Mouse (Mus musculus) small intestine, adult 2 months (tissue): ENCODE measurements around the gene Arhgef15. TPM values are rescaled to one million over a fixed set of nuclear protein-coding genes. Genes with fewer than 3 reads are reported as not detected.

ENCODE experiments used
- H3K27ac ChIP-seq: fragments of 200-500 bp; 2 replicates; pipeline ENCODE4 v1.5.1; 2012; ENCODE audit warnings: low read depth, low read length, control low read depth, inconsistent platforms; ENCODE audit not compliant: insufficient read depth
- H3K27me3 ChIP-seq: fragments of 200-500 bp; 2 replicates; pipeline ENCODE4 v1.6.1; 2012; ENCODE audit warnings: mild to moderate bottlenecking, moderate library complexity, low read length, inconsistent platforms; ENCODE audit not compliant: control insufficient read depth, insufficient read depth
- H3K36me3 ChIP-seq: fragments of 200-500 bp; 2 replicates; pipeline ENCODE4 v1.6.1; 2012; ENCODE audit warnings: mild to moderate bottlenecking, low read length, control low read depth, inconsistent platforms; ENCODE audit not compliant: control insufficient read depth, insufficient read depth
- H3K4me1 ChIP-seq: fragments of 200-500 bp; 2 replicates; pipeline ENCODE4 v1.6.1; 2012; ENCODE audit warnings: low read length, inconsistent platforms, mixed read lengths; ENCODE audit not compliant: control insufficient read depth, insufficient read depth, insufficient read length
- H3K4me3 ChIP-seq: fragments of 200-500 bp; 2 replicates; pipeline ENCODE4 v1.5.1; 2012; ENCODE audit warnings: low read depth, mild to moderate bottlenecking, control low read depth, inconsistent platforms, low read length, moderate library complexity
- CTCF ChIP-seq: fragments of 200-500 bp; IDR thresholded peaks from 2 replicates; pipeline ENCODE4 v1.5.1; 2012; ENCODE audit warnings: low read depth, mild to moderate bottlenecking, control low read depth, inconsistent platforms, low read length, moderate library complexity, mixed read lengths; ENCODE audit not compliant: insufficient replicate concordance, insufficient read length; ENCODE audit errors: extremely low read depth
- POLR2A ChIP-seq: fragments of 200-500 bp; IDR thresholded peaks from 2 replicates; pipeline ENCODE4 v1.6.1; 2012; ENCODE audit warnings: low read depth, mild to moderate bottlenecking, control low read depth, inconsistent platforms, low read length, moderate library complexity
- WGBS: fragments of 180-500 bp; shearing (Covaris S2); methylation state at CpG from one replicate; pipeline ENCODE4 v1.1.7; 2018; 5-methylcytosine and 5-hydroxymethylcytosine counted together
- polyA plus RNA-seq: library from polyadenylated mRNA; depleted of rRNA; stranded (reverse); fragments of >200 nt; gene quantifications from 2 replicates; pipeline ENCODE4 v1.2.3, GENCODE M21; 2012; rRNA removed

Arhgef15 gene
- polyA plus RNA-seq, 1 experiment = 19.5 TPM

DNA sequence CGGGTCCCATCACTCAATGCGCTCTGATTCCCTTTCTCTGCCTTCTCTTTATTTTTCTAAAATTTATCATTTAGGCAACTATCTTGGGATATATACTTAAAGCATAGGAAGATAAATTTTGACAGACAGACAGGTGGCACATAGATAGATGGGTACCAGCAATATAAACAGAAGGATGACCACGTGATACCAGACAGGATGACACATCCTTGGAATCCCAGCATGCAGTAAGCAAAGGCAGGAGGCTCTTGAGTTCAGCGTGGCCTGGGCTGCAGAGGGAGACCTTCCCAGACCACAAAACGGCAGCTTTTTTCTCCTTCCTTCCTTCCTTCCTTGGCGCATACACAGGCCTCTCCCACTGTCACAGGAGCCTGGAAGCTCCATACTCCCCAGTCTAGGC, 59.4 kb downstream of the Arhgef15 start:
- no peaks in the 10 kb centered on the region for H3K36me3 ChIP-seq
- H3K27me3 ChIP-seq = no peaks in the 10 kb centered on the region
- H3K27ac ChIP-seq = no peak overlapping the region
- H3K4me3 ChIP-seq = no peak overlapping the region
- TF ChIP-seq CTCF = no peak
- TF ChIP-seq POLR2A = no peak
- WGBS = 63% methylated on average over 6 of the region's 6 CpGs
- peaks cover 5% of the 10 kb centered on the region for H3K4me1 ChIP-seq

- 53% methylated on average over 4 of the region's 4 CpGs for WGBS
- Histone ChIP-seq H3K36me3 (no peaks in the 10 kb centered on the region), H3K27ac (no peak overlapping the region), H3K4me1 (peaks cover 5% of the 10 kb centered on the region), H3K4me3 (no peak overlapping the region), H3K27me3 (no peaks in the 10 kb centered on the region)
- TF ChIP-seq CTCF = peak; percentile 49; the same call in 1 of the 2 replicates
- no peak for TF ChIP-seq POLR2A
These were observed 60.2 kb downstream of the Arhgef15 start for GRCm38 (mm10) chr11:68897120-68897519.

DNA sequence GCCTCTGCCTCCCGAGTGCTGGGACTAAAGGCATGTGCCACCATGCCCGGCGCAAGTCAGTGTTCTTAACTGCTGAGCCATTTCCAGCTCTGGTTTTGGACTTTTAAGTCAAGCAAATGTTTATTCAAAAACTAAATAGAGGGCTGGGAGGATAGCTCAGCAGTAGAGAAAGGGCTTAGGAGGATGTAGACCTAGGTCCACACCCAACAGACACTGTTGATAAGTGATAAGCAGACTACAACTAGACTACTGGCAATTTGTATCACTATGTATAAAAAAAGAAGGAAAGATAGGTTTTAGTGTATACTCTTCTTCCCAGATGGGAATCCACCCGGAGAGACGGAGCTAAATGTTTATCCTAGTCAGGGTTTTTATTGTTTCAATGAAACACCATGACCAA, 61.0 kb downstream of the Arhgef15 start:
- WGBS = 88% methylated on average over 5 of the region's 5 CpGs
- Histone ChIP-seq H3K4me3 (no peak overlapping the region), H3K4me1 (peaks cover 5% of the 10 kb centered on the region), H3K27me3 (no peaks in the 10 kb centered on the region), H3K27ac (no peak overlapping the region), H3K36me3 (no peaks in the 10 kb centered on the region)
- TF ChIP-seq CTCF (no peak), POLR2A (no peak)

DNA sequence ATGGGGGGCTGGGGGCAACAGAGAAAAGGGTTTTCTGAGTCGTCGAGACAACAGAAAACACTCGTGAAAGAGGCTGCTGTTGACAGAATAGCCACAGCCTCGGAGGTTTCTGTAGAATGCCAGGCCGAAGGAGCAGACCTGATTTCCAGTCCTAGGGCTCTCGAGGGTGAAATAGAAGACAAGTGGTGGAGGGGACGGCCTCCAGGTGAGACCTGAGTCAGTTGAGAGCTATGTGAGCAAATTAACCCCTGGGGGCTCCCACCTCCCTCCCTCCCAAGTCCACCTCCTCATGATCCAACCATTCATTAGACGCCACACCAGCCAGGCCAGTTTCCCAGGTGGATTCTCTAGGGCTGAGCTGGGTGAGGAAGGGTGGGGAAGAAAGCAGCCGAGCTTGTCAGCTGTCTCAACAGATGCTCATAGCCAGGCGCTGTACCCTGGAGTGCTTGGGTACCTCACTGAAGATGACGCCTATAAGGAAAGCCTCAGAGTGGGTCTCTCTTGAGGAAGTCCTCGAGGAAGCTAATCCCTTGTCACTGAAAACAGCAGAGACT, 63.3 kb downstream of the Arhgef15 start:
- Histone ChIP-seq H3K36me3 (no peaks in the 10 kb centered on the region), H3K27me3 (no peaks in the 10 kb centered on the region), H3K4me3 (no peak overlapping the region), H3K4me1 (no peaks in the 10 kb centered on the region), H3K27ac (no peak overlapping the region)
- no peak for TF ChIP-seq CTCF
- no peak for TF ChIP-seq POLR2A
- 65% methylated on average over 12 of the region's 12 CpGs for WGBS

Other genes with a start within 250 kb of the Arhgef15 start
- 33.8 and 36.8 TPM in 2 replicates for gene Ndel1, start 85.6 kb downstream of the Arhgef15 start, polyA plus RNA-seq
- not detected in 2 replicates for gene Rnf222, start 68.9 kb downstream of the Arhgef15 start, polyA plus RNA-seq
- gene Rpl26, start 55.9 kb downstream of the Arhgef15 start, polyA plus RNA-seq = 513 and 614 TPM in 2 replicates
- not detected in 2 replicates for gene Odf4, start 30.4 kb downstream of the Arhgef15 start, polyA plus RNA-seq
- gene Slc25a35, start 10.7 kb upstream of the Arhgef15 start, polyA plus RNA-seq = 13.7 and 21.5 TPM in 2 replicates
- 21.2 and 29.7 TPM in 2 replicates for gene Rangrf, start 17.7 kb upstream of the Arhgef15 start, polyA plus RNA-seq
- 4.7 and 6.0 TPM in 2 replicates for gene Pfas, start 51.0 kb upstream of the Arhgef15 start, polyA plus RNA-seq
- 14.0 and 20.0 TPM in 2 replicates for gene Ctc1, start 58.4 kb upstream of the Arhgef15 start, polyA plus RNA-seq
- gene Aurkb, start 88.2 kb upstream of the Arhgef15 start, polyA plus RNA-seq = 15.5 and 30.8 TPM in 2 replicates
- 13.2 and 28.5 TPM in 2 replicates for gene Borcs6, start 102.2 kb upstream of the Arhgef15 start, polyA plus RNA-seq
- gene Tmem107, start 113.3 kb upstream of the Arhgef15 start, polyA plus RNA-seq = 11.8 and 12.8 TPM in 2 replicates
- gene Vamp2, start 131.0 kb upstream of the Arhgef15 start, polyA plus RNA-seq = 33.5 and 84.4 TPM in 2 replicates
- 5.4 and 13.9 TPM in 2 replicates for gene Per1, start 137.7 kb upstream of the Arhgef15 start, polyA plus RNA-seq
- 1.1 and 1.7 TPM in 2 replicates for gene Hes7, start 162.9 kb upstream of the Arhgef15 start, polyA plus RNA-seq
- gene 9130213A22Rik, start 165.1 kb upstream of the Arhgef15 start, polyA plus RNA-seq = 0.29 and 0.38 TPM in 2 replicates
- 0.13 and 1.2 TPM in 2 replicates for gene Aloxe3, start 168.4 kb upstream of the Arhgef15 start, polyA plus RNA-seq
- not detected in 2 replicates for gene Alox12b, start 199.5 kb upstream of the Arhgef15 start, polyA plus RNA-seq
- 0.15 TPM in 1 of 2 replicates, not detected in the other for gene Alox8, start 240.4 kb upstream of the Arhgef15 start, polyA plus RNA-seq